Mouse (Mus musculus) heart, postnatal 0 days (tissue): Measurements from ENCODE around the gene Lgals7. TPM values are rescaled to one million over a fixed set of nuclear protein-coding genes. Genes with fewer than 3 reads are reported as not detected.
A peak's percentile ranks its signal among the peaks of the same experiment; 100 is the strongest.

ENCODE experiments used
- ATAC-seq: fragments of 200-750 bp; cut with Nextera tagmentation; 2 replicates; pipeline ENCODE4 v1.8.0; 2017; ENCODE audit warnings: low read depth, moderate number of reproducible peaks, moderate library complexity; ENCODE audit not compliant: insufficient read depth
- DNase-seq: peaks from one replicate; pipeline ENCODE4 v3.0.0-alpha.2; 2016; ENCODE audit warnings: low spot score
- H3K27ac ChIP-seq: fragments of 300-500 bp; sonication (generic); 2 replicates; pipeline ENCODE4 v1.5.1; 2014; ENCODE audit warnings: low read depth, mild to moderate bottlenecking
- H3K27me3 ChIP-seq: fragments of 300-500 bp; sonication (generic); 2 replicates; pipeline ENCODE4 v1.6.1; 2014; ENCODE audit warnings: low read length, mixed read lengths; ENCODE audit not compliant: control insufficient read depth, insufficient read depth
- H3K36me3 ChIP-seq: fragments of 300-500 bp; sonication (generic); replicated peaks from 2 replicates; pipeline ENCODE4 v1.6.1; 2014; ENCODE audit warnings: low read length, mixed read lengths; ENCODE audit not compliant: control insufficient read depth, insufficient read depth
- H3K4me1 ChIP-seq: fragments of 300-500 bp; sonication (generic); 2 replicates; pipeline ENCODE4 v1.6.1; 2014; ENCODE audit warnings: antibody characterized with exemption; ENCODE audit not compliant: control insufficient read depth, insufficient read depth
- H3K4me2 ChIP-seq: fragments of 300-500 bp; sonication (generic); 2 replicates; pipeline ENCODE4 v1.6.1; 2014; ENCODE audit warnings: low read depth, mild to moderate bottlenecking, low read length, moderate library complexity
- H3K4me3 ChIP-seq: fragments of 300-500 bp; sonication (generic); 2 replicates; pipeline ENCODE4 v1.5.1; 2014; ENCODE audit warnings: low read depth, low read length
- H3K9ac ChIP-seq: fragments of 300-500 bp; sonication (generic); replicated peaks from 2 replicates; pipeline ENCODE4 v1.6.1; 2014; ENCODE audit warnings: low read depth, low read length, mixed read lengths
- H3K9me3 ChIP-seq: fragments of 300-500 bp; sonication (generic); replicated peaks from 2 replicates; pipeline ENCODE4 v1.6.1; 2016; ENCODE audit warnings: low read length; ENCODE audit not compliant: control insufficient read depth
- CTCF ChIP-seq: IDR thresholded peaks from 2 replicates; pipeline ENCODE4 v1.5.1; 2016; ENCODE audit warnings: antibody characterized with exemption, control low read depth, low read depth
- EP300 ChIP-seq: IDR thresholded peaks from 2 replicates; pipeline ENCODE4 v1.6.1; 2016; ENCODE audit warnings: antibody characterized with exemption, low read depth
- WGBS: fragments of 180-500 bp; shearing (Covaris S2); extraction: QIAGEN DNeasy Blood & Tissue Kit; methylation state at CpG from one replicate; pipeline ENCODE4 v1.1.7; 2014; 5-methylcytosine and 5-hydroxymethylcytosine counted together
- polyA plus RNA-seq: library from polyadenylated mRNA; unstranded; fragments of >200 nt; fragmentation: Nextera tagmentation; extraction: Ambion mirVana; gene quantifications from 2 replicates; pipeline ENCODE4 v1.2.1, GENCODE M21; 2015
- total RNA-seq: library from RNA; depleted of rRNA; stranded (reverse); fragments of >200 nt; gene quantifications from 2 replicates; pipeline ENCODE4 v1.2.3, GENCODE M21; 2014; ENCODE audit warnings: low replicate concordance

Lgals7 gene
- total and polyA plus RNA-seq, 2 experiments from 2014 or later, result 2.2 TPM; not detected in 1

- H3K9me3 ChIP-seq, result no peaks in the 10 kb centered on the region
- no peak overlapping the region for H3K4me2 ChIP-seq
- H3K9ac ChIP-seq, result no peak overlapping the region
- H3K36me3 ChIP-seq, result peaks cover 98% of the 10 kb centered on the region
- WGBS, result 79% methylated on average over 4 of the region's 4 CpGs
- ATAC-seq (no peak), DNase-seq (no peak)
- no peaks in the 10 kb centered on the region for H3K27me3 ChIP-seq
- no peak for TF ChIP-seq EP300
- TF ChIP-seq CTCF, result no peak
- no peak overlapping the region for H3K4me3 ChIP-seq
- peak overlapping the region; percentile 39; the same call in 1 of the 2 replicates for H3K27ac ChIP-seq
- H3K4me1 ChIP-seq, result peaks cover 21% of the 10 kb centered on the region
Observed at GRCm38 (mm10) chr7:28817957-28818356, 45.7 kb upstream of the Lgals7 start.

GRCm38 (mm10) chr7:28818436-28818835 lies 45.2 kb upstream of the Lgals7 start:
- TF ChIP-seq EP300 (no peak), CTCF (no peak)
- DNase-seq (no peak), ATAC-seq (no peak)
- peaks cover 17% of the 10 kb centered on the region for H3K4me1 ChIP-seq
- no peaks in the 10 kb centered on the region for H3K9me3 ChIP-seq
- H3K9ac ChIP-seq, result no peak overlapping the region
- H3K4me2 ChIP-seq, result no peak overlapping the region
- H3K27me3 ChIP-seq, result no peaks in the 10 kb centered on the region
- H3K36me3 ChIP-seq, result peaks cover 96% of the 10 kb centered on the region
- no peak overlapping the region for H3K4me3 ChIP-seq
- WGBS, result 81% methylated on average over 18 of the region's 18 CpGs
- 0 out of 2 replicates have a peak overlapping the region, but pooled peaks have one; percentile 39 for H3K27ac ChIP-seq

GRCm38 (mm10) chr7:28818861-28819452 lies 44.7 kb upstream of the Lgals7 start:
- no peak overlapping the region for H3K4me2 ChIP-seq
- no peak for ATAC-seq
- no peaks in the 10 kb centered on the region for H3K9me3 ChIP-seq
- peaks cover 19% of the 10 kb centered on the region for H3K4me1 ChIP-seq
- no peak overlapping the region for H3K4me3 ChIP-seq
- TF ChIP-seq EP300, result no peak
- TF ChIP-seq CTCF, result no peak
- H3K27ac ChIP-seq, result no peak overlapping the region
- H3K9ac ChIP-seq, result no peak overlapping the region
- peaks cover 91% of the 10 kb centered on the region for H3K36me3 ChIP-seq
- 72% methylated on average over 4 of the region's 4 CpGs for WGBS
- H3K27me3 ChIP-seq, result no peaks in the 10 kb centered on the region
- no peak for DNase-seq

- H3K4me1 ChIP-seq, result peaks cover 19% of the 10 kb centered on the region
- 79% methylated on average over 4 of the region's 4 CpGs for WGBS
- no peak overlapping the region for H3K4me3 ChIP-seq
Observed at GRCm38 (mm10) chr7:28819571-28819970, 44.1 kb upstream of the Lgals7 start.

GRCm38 (mm10) chr7:28820358-28821260 lies 43.0 kb upstream of the Lgals7 start:
- Histone ChIP-seq H3K4me3 (no peak overlapping the region), H3K36me3 (peaks cover 74% of the 10 kb centered on the region), H3K4me2 (no peak overlapping the region), H3K9ac (no peak overlapping the region), H3K27ac (peak overlapping the region; percentile 66), H3K4me1 (peaks cover 19% of the 10 kb centered on the region), H3K27me3 (no peaks in the 10 kb centered on the region), H3K9me3 (no peaks in the 10 kb centered on the region)
- WGBS, result 52% methylated on average over 12 of the region's 12 CpGs
- TF ChIP-seq CTCF (no peak), EP300 (no peak)
- DNase-seq (no peak), ATAC-seq (no peak)

More at GRCm38 (mm10) chr7:28819571-28819970, 44.1 kb upstream of the Lgals7 start:
- Histone ChIP-seq H3K27me3 (no peaks in the 10 kb centered on the region), H3K9me3 (no peaks in the 10 kb centered on the region), H3K36me3 (peaks cover 84% of the 10 kb centered on the region), H3K4me2 (no peak overlapping the region), H3K27ac (peak overlapping the region; percentile 66), H3K9ac (no peak overlapping the region)
- DNase-seq (no peak), ATAC-seq (no peak)
- no peak for TF ChIP-seq CTCF
- TF ChIP-seq EP300, result no peak
